Mouse (Mus musculus): ENCODE data around the gene Ces3b. TPM values are rescaled to one million over a fixed set of nuclear protein-coding genes. Genes with fewer than 3 reads are reported as not detected.

Ces3b gene
- polyA plus RNA-seq, 1 experiment from 2014 or later, result not detected

- Histone ChIP-seq H3K36me3 (ENCODE audit: control insufficient read depth, insufficient read depth, low read length) (no peaks in the 10 kb centered on the region), H3K4me2 (ENCODE audit: low read depth, low read length) (no peak overlapping the region), H3K9ac (ENCODE audit: low read length) (no peak overlapping the region), H3K9me3 (ENCODE audit: control insufficient read depth, low read length) (no peaks in the 10 kb centered on the region), H3K4me1 (replicated peaks; ENCODE audit: control insufficient read depth, insufficient read depth, low read length) (no peaks in the 10 kb centered on the region), H3K27me3 (ENCODE audit: control insufficient read depth, insufficient read depth, low read depth, low read length) (no peaks in the 10 kb centered on the region), H3K27ac (ENCODE audit: low read length) (no peak overlapping the region), H3K4me3 (ENCODE audit: low read length) (no peak overlapping the region)
- no peak for ATAC-seq (ENCODE audit: low read depth)
- 65% methylated on average over 3 of the region's 3 CpGs for WGBS
These were observed 20.7 kb downstream of the Ces3b start for GRCm38 (mm10) chr8:105104220-105104619.

- WGBS, result 67% methylated on average over 9 of the region's 9 CpGs
- H3K27ac ChIP-seq (ENCODE audit: low read length), result no peak overlapping the region
- no peak overlapping the region for H3K9ac ChIP-seq (ENCODE audit: low read length)
- no peaks in the 10 kb centered on the region for H3K27me3 ChIP-seq (ENCODE audit: control insufficient read depth, insufficient read depth, low read depth, low read length)
- H3K4me1 ChIP-seq (replicated peaks; ENCODE audit: control insufficient read depth, insufficient read depth, low read length), result no peaks in the 10 kb centered on the region
- no peaks in the 10 kb centered on the region for H3K36me3 ChIP-seq (ENCODE audit: control insufficient read depth, insufficient read depth, low read length)
- no peak for ATAC-seq (ENCODE audit: low read depth)
- H3K4me3 ChIP-seq (ENCODE audit: low read length), result no peak overlapping the region
- H3K9me3 ChIP-seq (ENCODE audit: control insufficient read depth, low read length), result no peaks in the 10 kb centered on the region
- no peak overlapping the region for H3K4me2 ChIP-seq (ENCODE audit: low read depth, low read length)
These were observed 46.3 kb downstream of the Ces3b start for GRCm38 (mm10) chr8:105129864-105130263.

GRCm38 (mm10) chr8:105131509-105131908 lies 48.0 kb downstream of the Ces3b start, which contains the start of gene Ces4a:
TSS of gene Ces4a (plus strand) at chr8:105131800.
- H3K36me3 ChIP-seq (ENCODE audit: control insufficient read depth, insufficient read depth, low read length), result no peaks in the 10 kb centered on the region
- H3K27ac ChIP-seq (ENCODE audit: low read length), result no peak within 1 kb of the TSS
- H3K4me2 ChIP-seq (ENCODE audit: low read depth, low read length), result no peak within 1 kb of the TSS
- no peak for ATAC-seq (ENCODE audit: low read depth)
- no peak within 1 kb of the TSS for H3K9ac ChIP-seq (ENCODE audit: low read length)
- no peak within 1 kb of the TSS for H3K4me3 ChIP-seq (ENCODE audit: low read length)
- 79% methylated on average over 5 of the region's 5 CpGs for WGBS
- no peaks in the 10 kb centered on the region for H3K27me3 ChIP-seq (ENCODE audit: control insufficient read depth, insufficient read depth, low read depth, low read length)
- H3K9me3 ChIP-seq (ENCODE audit: control insufficient read depth, low read length), result no peaks in the 10 kb centered on the region
- H3K4me1 ChIP-seq (replicated peaks; ENCODE audit: control insufficient read depth, insufficient read depth, low read length), result no peaks in the 10 kb centered on the region

- no peaks in the 10 kb centered on the region for H3K4me1 ChIP-seq (replicated peaks; ENCODE audit: control insufficient read depth, insufficient read depth, low read length)
- ATAC-seq (ENCODE audit: low read depth), result no peak
- WGBS, result 24% methylated on average over 4 of the region's 4 CpGs
- no peak overlapping the region for H3K27ac ChIP-seq (ENCODE audit: low read length)
- H3K27me3 ChIP-seq (ENCODE audit: control insufficient read depth, insufficient read depth, low read depth, low read length), result no peaks in the 10 kb centered on the region
- H3K36me3 ChIP-seq (ENCODE audit: control insufficient read depth, insufficient read depth, low read length), result no peaks in the 10 kb centered on the region
- H3K4me2 ChIP-seq (ENCODE audit: low read depth, low read length), result no peak overlapping the region
- H3K4me3 ChIP-seq (ENCODE audit: low read length), result no peak overlapping the region
- H3K9ac ChIP-seq (ENCODE audit: low read length), result no peak overlapping the region
- H3K9me3 ChIP-seq (ENCODE audit: control insufficient read depth, low read length), result no peaks in the 10 kb centered on the region
These were observed 54.9 kb downstream of the Ces3b start for GRCm38 (mm10) chr8:105138423-105138822.

GRCm38 (mm10) chr8:105142395-105142794 lies 58.8 kb downstream of the Ces3b start:
- Histone ChIP-seq H3K36me3 (ENCODE audit: control insufficient read depth, insufficient read depth, low read length) (no peaks in the 10 kb centered on the region), H3K4me2 (ENCODE audit: low read depth, low read length) (peak overlapping the region; percentile 14; the same call in 1 of the 2 replicates), H3K4me3 (ENCODE audit: low read length) (no peak overlapping the region), H3K27ac (ENCODE audit: low read length) (no peak overlapping the region), H3K4me1 (replicated peaks; ENCODE audit: control insufficient read depth, insufficient read depth, low read length) (no peaks in the 10 kb centered on the region), H3K9ac (ENCODE audit: low read length) (no peak overlapping the region), H3K27me3 (ENCODE audit: control insufficient read depth, insufficient read depth, low read depth, low read length) (no peaks in the 10 kb centered on the region), H3K9me3 (ENCODE audit: control insufficient read depth, low read length) (no peaks in the 10 kb centered on the region)
- WGBS, result 31% methylated on average over 19 of the region's 19 CpGs
- ATAC-seq (ENCODE audit: low read depth), result no peak

Other genes starting within 250 kb of the Ces3b start
- gene Ces2c, start 236.7 kb upstream of the Ces3b start, polyA plus RNA-seq (2015; fragmentation: Nextera tagmentation; extraction: Ambion mirVana), result not detected in 2 replicates
- 0.29 and 0.50 TPM in 2 replicates for gene Ces2e, start 157.5 kb upstream of the Ces3b start, polyA plus RNA-seq (2015; fragmentation: Nextera tagmentation; extraction: Ambion mirVana)
- gene Ces2f, start 136.4 kb upstream of the Ces3b start, polyA plus RNA-seq (2015; fragmentation: Nextera tagmentation; extraction: Ambion mirVana), result 0.14 TPM in 1 of 2 replicates, not detected in the other
- gene Ces2g, start 122.0 kb upstream of the Ces3b start, polyA plus RNA-seq (2015; fragmentation: Nextera tagmentation; extraction: Ambion mirVana), result 2.0 and 3.3 TPM in 2 replicates
- gene Ces2h, start 82.9 kb upstream of the Ces3b start, polyA plus RNA-seq (2015; fragmentation: Nextera tagmentation; extraction: Ambion mirVana), result not detected in 2 replicates
- not detected in 2 replicates for gene Ces3a, start 35.2 kb upstream of the Ces3b start, polyA plus RNA-seq (2015; fragmentation: Nextera tagmentation; extraction: Ambion mirVana)
- not detected in 2 replicates for gene Ces4a, start 48.0 kb downstream of the Ces3b start, polyA plus RNA-seq (2015; fragmentation: Nextera tagmentation; extraction: Ambion mirVana)
- gene Cbfb, start 86.9 kb downstream of the Ces3b start, polyA plus RNA-seq (2015; fragmentation: Nextera tagmentation; extraction: Ambion mirVana), result 51.4 and 55.5 TPM in 2 replicates
- 48.8 and 52.9 TPM in 2 replicates for gene D230025D16Rik, start 141.4 kb downstream of the Ces3b start, polyA plus RNA-seq (2015; fragmentation: Nextera tagmentation; extraction: Ambion mirVana)
- gene B3gnt9, start 171.4 kb downstream of the Ces3b start, polyA plus RNA-seq (2015; fragmentation: Nextera tagmentation; extraction: Ambion mirVana), result 22.3 and 24.7 TPM in 2 replicates
- gene Tradd, start 180.9 kb downstream of the Ces3b start, polyA plus RNA-seq (2015; fragmentation: Nextera tagmentation; extraction: Ambion mirVana), result 31.5 and 34.2 TPM in 2 replicates
- 4.9 and 6.6 TPM in 2 replicates for gene Fbxl8, start 180.9 kb downstream of the Ces3b start, polyA plus RNA-seq (2015; fragmentation: Nextera tagmentation; extraction: Ambion mirVana)
- 0.39 and 0.65 TPM in 2 replicates for gene Hsf4, start 186.0 kb downstream of the Ces3b start, polyA plus RNA-seq (2015; fragmentation: Nextera tagmentation; extraction: Ambion mirVana)
- gene Nol3, start 192.4 kb downstream of the Ces3b start, polyA plus RNA-seq (2015; fragmentation: Nextera tagmentation; extraction: Ambion mirVana), result 2.0 and 2.1 TPM in 2 replicates
- 8.3 and 9.5 TPM in 2 replicates for gene 4931428F04Rik, start 206.1 kb downstream of the Ces3b start, polyA plus RNA-seq (2015; fragmentation: Nextera tagmentation; extraction: Ambion mirVana)
- 34.4 and 35.5 TPM in 2 replicates for gene Exoc3l, start 212.3 kb downstream of the Ces3b start, polyA plus RNA-seq (2015; fragmentation: Nextera tagmentation; extraction: Ambion mirVana)
- 69.1 and 76.2 TPM in 2 replicates for gene E2f4, start 213.9 kb downstream of the Ces3b start, polyA plus RNA-seq (2015; fragmentation: Nextera tagmentation; extraction: Ambion mirVana)
- 14.8 and 15.6 TPM in 2 replicates for gene Elmo3, start 221.8 kb downstream of the Ces3b start, polyA plus RNA-seq (2015; fragmentation: Nextera tagmentation; extraction: Ambion mirVana)
- 2.1 and 2.6 TPM in 2 replicates for gene Lrrc29, start 242.5 kb downstream of the Ces3b start, polyA plus RNA-seq (2015; fragmentation: Nextera tagmentation; extraction: Ambion mirVana)
- 115 and 125 TPM in 2 replicates for gene Tmem208, start 242.6 kb downstream of the Ces3b start, polyA plus RNA-seq (2015; fragmentation: Nextera tagmentation; extraction: Ambion mirVana)